Mouse (Mus musculus): Measurements from ENCODE around the gene Xndc1.

DNA sequence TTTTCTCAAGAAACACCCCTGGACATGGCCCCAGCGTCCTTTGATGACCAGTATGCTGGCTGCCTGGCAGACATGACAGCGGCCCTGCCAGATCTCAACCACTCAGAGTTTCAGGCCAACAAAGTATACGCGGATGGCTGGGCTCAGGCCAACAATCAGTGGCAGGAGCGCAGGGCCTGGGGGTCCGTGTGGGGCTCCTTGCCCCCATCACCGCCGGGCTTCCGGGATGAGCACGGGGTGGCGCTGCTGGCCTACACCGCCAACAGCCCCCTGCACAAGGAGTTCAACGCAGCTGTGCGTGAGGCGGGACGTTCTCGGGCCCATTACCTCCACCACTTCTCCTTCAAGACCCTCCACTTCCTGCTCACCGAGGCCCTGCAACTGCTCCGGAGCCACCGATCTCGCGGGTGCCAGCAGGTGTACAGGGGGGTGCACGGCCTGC is 41.4 kb downstream of the Xndc1 start:
- no peak for TF ChIP-seq POLR2A (IDR thresholded peaks at IDR 0.05; ENCODE audit: low read depth, low read length)
- no peak for TF ChIP-seq CTCF (IDR thresholded peaks at IDR 0.05; ENCODE audit: extremely low read depth, insufficient read depth, insufficient read length, insufficient replicate concordance)
